Mouse (Mus musculus) kidney, adult 2 months (tissue): ENCODE results near the gene Gm49378. TPM values are rescaled to one million over a fixed set of nuclear protein-coding genes. Genes with fewer than 3 reads are reported as not detected.

Source experiments
- DNase-seq: peaks from one replicate; pipeline ENCODE4 v3.0.0; 2021
- H3K27ac ChIP-seq: fragments of 200-500 bp; 2 replicates; pipeline ENCODE4 v1.5.1; 2012; ENCODE audit warnings: low read depth, low read length, control low read depth, inconsistent platforms; ENCODE audit not compliant: insufficient read depth
- H3K27me3 ChIP-seq: fragments of 200-500 bp; replicated peaks from 2 replicates; pipeline ENCODE4 v1.6.1; 2012; ENCODE audit warnings: mild to moderate bottlenecking, moderate library complexity, low read length, inconsistent platforms; ENCODE audit not compliant: control insufficient read depth, insufficient read depth
- H3K36me3 ChIP-seq: fragments of 200-500 bp; 2 replicates; pipeline ENCODE4 v1.6.1; 2012; ENCODE audit warnings: mild to moderate bottlenecking, moderate library complexity, low read length, inconsistent platforms; ENCODE audit not compliant: control insufficient read depth, insufficient read depth
- H3K4me1 ChIP-seq: fragments of 200-500 bp; 2 replicates; pipeline ENCODE4 v1.6.1; 2011; ENCODE audit warnings: low read length; ENCODE audit not compliant: control insufficient read depth, insufficient read depth
- H3K4me3 ChIP-seq: fragments of 200-500 bp; 2 replicates; pipeline ENCODE4 v1.5.1; 2011; ENCODE audit warnings: mild to moderate bottlenecking, low read depth, low read length, control low read depth; ENCODE audit not compliant: insufficient read depth
- CTCF ChIP-seq: fragments of 200-500 bp; conservative IDR thresholded peaks from 2 replicates; pipeline ENCODE4 v1.5.1; 2011; ENCODE audit warnings: low read depth, mild to moderate bottlenecking, control low read depth, low read length, moderate library complexity, mixed read lengths; ENCODE audit not compliant: insufficient read depth, insufficient read length
- POLR2A ChIP-seq: fragments of 200-500 bp; IDR thresholded peaks from one replicate; pipeline ENCODE4 v1.6.1; 2011; ENCODE audit warnings: low read depth, low read length, control low read depth
- WGBS: fragments of 180-500 bp; shearing (Covaris S2); methylation state at CpG from one replicate; pipeline ENCODE4 v1.1.7; 2018; 5-methylcytosine and 5-hydroxymethylcytosine counted together
- polyA plus RNA-seq: library from polyadenylated mRNA; depleted of rRNA; stranded (reverse); fragments of >200 nt; gene quantifications from 2 replicates; pipeline ENCODE4 v1.2.3, GENCODE M21; 2012; rRNA removed

The Gm49378 gene
- polyA plus RNA-seq = 3.2 and 4.0 TPM in 2 replicates

DNA sequence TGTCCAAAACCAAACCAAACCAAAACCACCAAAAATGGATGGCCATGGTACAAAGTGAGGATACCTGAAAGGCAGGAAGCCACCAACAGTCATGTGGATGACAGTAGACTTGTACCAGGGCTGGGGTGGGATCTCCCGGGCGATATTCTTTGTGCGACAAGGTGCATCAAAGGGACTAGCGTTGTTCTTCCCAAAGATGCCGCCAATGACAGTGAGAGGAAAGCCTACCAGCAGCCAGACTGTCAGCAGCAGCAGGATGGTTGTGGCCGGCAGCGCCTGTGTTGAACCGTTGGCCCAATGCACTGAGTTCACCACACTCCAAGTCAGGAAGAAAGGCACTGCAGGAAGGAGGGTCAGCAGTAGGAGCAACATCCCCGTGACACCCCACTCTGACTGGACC lies at the start of gene Gm49378:
TSS of gene Gm49378 (minus strand) at position 101 of the 400 bp plus-strand sequence.
- no peak within 1 kb of the TSS for H3K4me3 ChIP-seq
- TF ChIP-seq CTCF = no peak
- TF ChIP-seq POLR2A = no peak
- H3K36me3 ChIP-seq = no peaks in the 10 kb centered on the region
- 92% methylated on average over 9 of the region's 9 CpGs for WGBS
- DNase-seq = no peak
- H3K4me1 ChIP-seq = peaks cover 7% of the 10 kb centered on the region
- H3K27ac ChIP-seq = no peak within 1 kb of the TSS
- no peaks in the 10 kb centered on the region for H3K27me3 ChIP-seq

DNA sequence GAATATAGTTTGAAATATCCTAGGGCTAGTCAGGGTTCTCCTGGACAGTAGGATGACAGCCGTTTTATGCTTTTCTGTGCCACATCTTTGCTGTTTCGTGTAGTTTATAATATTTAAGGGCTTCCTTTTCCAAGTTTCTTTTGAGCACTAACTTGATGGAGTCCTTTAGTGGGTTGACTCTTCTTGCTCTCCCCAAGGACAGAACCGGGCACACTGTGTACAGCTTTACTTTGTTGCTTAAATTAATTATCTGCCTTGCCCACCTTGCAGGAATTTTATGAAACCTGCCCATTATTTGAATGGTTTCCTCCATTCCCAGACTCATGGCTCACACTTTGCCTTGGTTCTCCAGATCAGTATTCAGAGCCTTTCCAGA lies 44.4 kb upstream of the Gm49378 start:
- no peak for TF ChIP-seq POLR2A
- TF ChIP-seq CTCF = no peak
- WGBS = 6% methylated on average over 3 of the region's 3 CpGs
- peaks cover 2% of the 10 kb centered on the region; the same call in 1 of the 2 replicates for H3K4me1 ChIP-seq
- H3K27ac ChIP-seq = 0 out of 2 replicates have a peak overlapping the region, but pooled peaks have one; percentile 43
- H3K36me3 ChIP-seq = no peaks in the 10 kb centered on the region
- no peaks in the 10 kb centered on the region for H3K27me3 ChIP-seq
- no peak for DNase-seq
- H3K4me3 ChIP-seq = peak overlapping the region; percentile 70

DNA sequence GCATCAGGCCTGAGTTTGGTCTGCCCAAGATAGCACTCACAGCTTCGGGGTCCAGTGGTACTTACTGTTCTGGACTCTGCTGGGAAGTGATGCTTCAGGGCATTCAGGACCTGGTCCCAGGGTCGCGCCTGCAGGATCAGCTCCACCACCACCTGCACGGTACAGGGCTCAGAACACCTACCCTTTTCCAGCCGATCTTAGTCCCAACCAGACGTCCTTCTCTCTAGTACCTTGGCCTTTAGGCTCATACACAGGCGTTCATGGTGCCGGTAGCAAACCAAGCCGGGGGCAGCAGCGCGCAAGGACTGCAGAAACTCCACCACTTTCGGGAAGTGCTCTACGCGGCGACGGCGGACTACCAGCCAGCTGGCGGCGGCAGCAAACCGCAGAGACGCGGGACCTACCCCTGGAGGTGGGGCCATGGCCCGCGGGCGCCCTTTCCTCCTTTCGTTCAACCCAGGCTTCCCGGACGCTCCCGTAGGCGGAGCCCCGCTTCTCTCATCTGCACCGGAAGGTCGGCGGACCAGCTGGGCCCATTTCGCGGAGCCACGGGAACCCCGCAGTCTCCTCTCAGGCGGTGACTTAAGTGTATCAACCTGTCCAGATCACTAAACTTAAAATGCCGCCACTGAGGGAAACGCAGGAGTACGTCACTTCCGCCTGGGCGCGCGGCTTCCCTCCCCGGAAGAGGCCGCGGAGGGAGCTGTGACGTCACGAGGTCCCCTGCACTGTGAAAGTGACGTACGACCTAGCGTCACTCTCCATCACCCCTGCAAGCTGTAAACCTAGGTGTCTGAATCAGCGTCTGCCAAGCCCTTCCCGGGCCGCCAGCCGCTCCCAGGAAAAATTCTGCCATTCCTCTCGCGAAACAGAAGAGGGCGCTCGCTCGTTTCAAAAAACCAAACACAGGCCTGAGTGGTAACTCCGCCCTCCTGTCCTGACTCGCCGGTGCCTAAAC lies 43.7 kb upstream of the Gm49378 start, which contains the start of gene Tinf2:
TSS of gene Tinf2 (minus strand) at position 661 of the 958 bp plus-strand sequence.
- Histone ChIP-seq H3K27ac (peak within 1 kb of the TSS; percentile 43; the same call in 1 of the 2 replicates), H3K27me3 (no peaks in the 10 kb centered on the region), H3K36me3 (no peaks in the 10 kb centered on the region), H3K4me1 (peaks cover 2% of the 10 kb centered on the region; the same call in 1 of the 2 replicates), H3K4me3 (peak within 1 kb of the TSS; percentile 70)
- DNase-seq = peak; percentile 97
- under 1% methylated on average over 66 of the region's 66 CpGs for WGBS
- peak; percentile 78 for TF ChIP-seq CTCF
- TF ChIP-seq POLR2A = no peak

DNA sequence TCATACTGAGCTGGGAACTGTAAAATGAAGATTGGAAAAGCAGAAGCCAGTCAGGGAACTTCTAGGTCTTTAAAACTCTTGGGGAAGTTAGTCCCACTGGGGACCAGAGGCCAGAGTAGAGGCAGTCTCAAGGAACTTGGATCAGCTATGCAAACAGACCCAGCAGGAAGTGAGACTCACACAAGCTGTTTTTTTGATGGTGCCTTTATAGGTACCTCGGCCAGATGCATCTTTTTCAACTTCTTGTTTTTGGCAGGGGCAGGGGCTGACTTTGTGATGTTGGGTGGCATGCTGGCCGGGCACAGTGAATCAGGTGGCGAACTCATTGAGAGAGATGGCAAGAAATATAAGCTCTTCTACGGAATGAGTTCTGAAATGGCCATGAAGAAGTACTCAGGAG lies 39.9 kb upstream of the Gm49378 start:
- DNase-seq = no peak
- Histone ChIP-seq H3K27ac (no peak overlapping the region), H3K36me3 (no peaks in the 10 kb centered on the region), H3K27me3 (no peaks in the 10 kb centered on the region), H3K4me3 (no peak overlapping the region), H3K4me1 (peaks cover 5% of the 10 kb centered on the region; the same call in 1 of the 2 replicates)
- TF ChIP-seq POLR2A = no peak
- TF ChIP-seq CTCF = no peak
- WGBS = 87% methylated on average over 4 of the region's 4 CpGs

DNA sequence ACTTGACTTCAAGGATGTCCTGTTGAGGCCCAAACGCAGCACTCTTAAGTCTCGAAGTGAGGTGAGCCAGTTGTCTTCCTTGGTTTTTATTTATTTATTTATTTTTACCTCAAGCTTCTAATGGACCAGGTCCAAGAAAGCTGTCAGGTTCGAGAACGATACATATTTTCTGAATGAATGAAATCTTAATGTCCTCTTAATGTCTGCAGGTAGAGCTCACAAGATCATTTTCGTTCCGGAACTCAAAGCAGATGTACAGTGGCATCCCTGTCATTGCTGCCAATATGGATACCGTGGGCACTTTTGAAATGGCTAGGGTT lies 35.0 kb upstream of the Gm49378 start:
- 71% methylated on average over 7 of the region's 7 CpGs for WGBS
- no peak for DNase-seq
- Histone ChIP-seq H3K4me3 (peak overlapping the region; percentile 44), H3K27me3 (no peaks in the 10 kb centered on the region), H3K4me1 (peaks cover 6% of the 10 kb centered on the region; the same call in 1 of the 2 replicates), H3K36me3 (no peaks in the 10 kb centered on the region), H3K27ac (no peak overlapping the region; the same call in 1 of the 2 replicates)
- no peak for TF ChIP-seq CTCF
- no peak for TF ChIP-seq POLR2A

DNA sequence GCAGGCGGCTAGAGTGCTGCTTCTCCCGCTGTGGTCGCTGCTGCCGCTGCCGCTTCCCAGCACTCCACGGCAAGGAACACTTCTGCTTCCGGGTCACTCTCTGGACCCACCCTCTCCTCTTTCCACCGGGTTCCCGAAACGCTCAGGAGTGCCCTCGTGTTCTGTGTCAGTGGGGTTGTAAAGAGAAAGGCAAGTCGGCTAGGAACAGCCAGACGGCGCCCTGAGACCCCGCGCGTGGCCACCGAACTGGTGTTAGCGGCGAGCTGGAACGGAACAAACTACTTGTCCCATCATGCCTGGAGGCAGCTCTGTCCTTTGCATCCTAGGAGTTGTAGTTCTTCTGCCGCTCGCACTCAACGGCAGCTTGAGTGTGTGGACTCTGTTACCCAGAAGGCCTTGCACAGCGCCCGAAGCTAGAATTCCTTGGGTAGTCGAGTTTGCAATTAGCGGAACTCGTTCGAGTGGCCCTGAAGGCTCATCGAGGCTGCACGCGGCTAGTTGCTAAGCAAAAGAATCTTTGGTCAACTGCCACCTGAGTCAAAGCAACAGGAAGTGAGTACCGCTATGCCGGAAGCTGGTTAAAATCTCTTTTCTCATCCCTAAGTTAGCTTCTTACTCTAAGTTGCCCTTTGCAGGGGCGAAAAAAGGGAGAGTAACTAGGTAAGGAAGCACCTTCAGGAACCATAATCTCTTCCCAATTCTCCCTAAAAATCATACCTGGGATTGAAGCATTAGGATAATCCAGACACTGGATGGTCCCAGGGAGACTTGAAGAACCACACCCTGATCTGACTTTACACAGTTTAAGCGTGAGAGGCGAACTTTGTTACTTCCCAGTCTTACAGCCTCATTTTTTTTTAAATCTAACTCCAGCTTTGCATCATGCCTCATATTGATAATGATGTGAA lies 34.4 kb upstream of the Gm49378 start, which contains the start of the genes Gmpr2 and Nedd8:
TSS of gene Gmpr2 (plus strand) at position 109 of the 908 bp plus-strand sequence.
TSS of gene Nedd8 (minus strand) at position 292 of the 908 bp plus-strand sequence.
- WGBS = under 1% methylated on average over 38 of the region's 38 CpGs
- TF ChIP-seq POLR2A = no peak
- TF ChIP-seq CTCF = no peak
- H3K27me3 ChIP-seq = no peaks in the 10 kb centered on the region
- peaks cover 6% of the 10 kb centered on the region; the same call in 1 of the 2 replicates for H3K4me1 ChIP-seq
- DNase-seq = peak; percentile 97
- H3K27ac ChIP-seq = peak within 1 kb of the TSS; percentile 96
- peak within 1 kb of the TSS; percentile 79 for H3K4me3 ChIP-seq
- no peaks in the 10 kb centered on the region for H3K36me3 ChIP-seq
